Mouse (Mus musculus) hindbrain, embryonic 12.5 days (tissue): ENCODE results near the gene Cela3b. TPM values are rescaled to one million over a fixed set of nuclear protein-coding genes. Genes with fewer than 3 reads are reported as not detected.

Source experiments
- ATAC-seq: fragments of 200-750 bp; cut with Nextera tagmentation; 2 replicates; pipeline ENCODE4 v1.8.0; 2017; ENCODE audit warnings: moderate TSS enrichment; ENCODE audit not compliant: low FRiP score
- H3K27ac ChIP-seq: fragments of 300-500 bp; sonication (generic); 2 replicates; pipeline ENCODE4 v1.5.1; 2016; ENCODE audit warnings: mild to moderate bottlenecking
- H3K27me3 ChIP-seq: fragments of 300-500 bp; sonication (generic); 2 replicates; pipeline ENCODE4 v1.6.1; 2016; ENCODE audit warnings: mild to moderate bottlenecking
- H3K36me3 ChIP-seq: fragments of 300-500 bp; sonication (generic); 2 replicates; pipeline ENCODE4 v1.6.1; 2016; ENCODE audit warnings: mild to moderate bottlenecking
- H3K4me1 ChIP-seq: fragments of 300-500 bp; sonication (generic); 2 replicates; pipeline ENCODE4 v1.6.1; 2016
- H3K4me2 ChIP-seq: fragments of 300-500 bp; sonication (generic); replicated peaks from 2 replicates; pipeline ENCODE4 v1.6.1; 2016; ENCODE audit warnings: mild to moderate bottlenecking
- H3K4me3 ChIP-seq: fragments of 300-500 bp; sonication (generic); 2 replicates; pipeline ENCODE4 v1.5.1; 2016; ENCODE audit warnings: mild to moderate bottlenecking
- H3K9ac ChIP-seq: fragments of 300-500 bp; sonication (generic); 2 replicates; pipeline ENCODE4 v1.6.1; 2016; ENCODE audit warnings: mild to moderate bottlenecking, moderate library complexity
- H3K9me3 ChIP-seq: fragments of 300-500 bp; sonication (generic); replicated peaks from 2 replicates; pipeline ENCODE4 v1.6.1; 2016; ENCODE audit warnings: mild to moderate bottlenecking
- WGBS: fragments of 180-500 bp; shearing (Covaris S2); methylation state at CpG from one replicate; pipeline ENCODE4 v1.1.7; 2016; 5-methylcytosine and 5-hydroxymethylcytosine counted together
- polyA plus RNA-seq: library from polyadenylated mRNA; unstranded; fragments of >200 nt; fragmentation: Nextera tagmentation; extraction: Ambion mirVana; gene quantifications from 2 replicates; pipeline ENCODE4 v1.2.1, GENCODE M21; 2016

The Cela3b gene
- polyA plus RNA-seq, 1 experiment from 2014 or later: not detected

GRCm38 (mm10) chr4:137458861-137459260 is 28.5 kb upstream of the Cela3b start:
- Histone ChIP-seq H3K4me2 (no peak overlapping the region), H3K9me3 (no peaks in the 10 kb centered on the region), H3K27ac (no peak overlapping the region), H3K4me3 (no peak overlapping the region), H3K27me3 (no peaks in the 10 kb centered on the region), H3K4me1 (no peaks in the 10 kb centered on the region), H3K9ac (no peak overlapping the region), H3K36me3 (no peaks in the 10 kb centered on the region)
- 63% methylated on average over 5 of the region's 5 CpGs for WGBS
- no peak for ATAC-seq

- Histone ChIP-seq H3K9ac (no peak overlapping the region), H3K4me3 (no peak overlapping the region), H3K9me3 (no peaks in the 10 kb centered on the region), H3K27ac (no peak overlapping the region), H3K36me3 (no peaks in the 10 kb centered on the region), H3K4me1 (no peaks in the 10 kb centered on the region), H3K27me3 (no peaks in the 10 kb centered on the region), H3K4me2 (no peak overlapping the region)
- ATAC-seq: no peak
- WGBS: 90% methylated on average over 9 of the region's 9 CpGs
Measured at GRCm38 (mm10) chr4:137458310-137458709, 28.0 kb upstream of the Cela3b start.

- Histone ChIP-seq H3K27me3 (no peaks in the 10 kb centered on the region), H3K4me3 (no peak overlapping the region), H3K4me1 (no peaks in the 10 kb centered on the region), H3K9ac (no peak overlapping the region), H3K4me2 (no peak overlapping the region), H3K9me3 (no peaks in the 10 kb centered on the region), H3K36me3 (no peaks in the 10 kb centered on the region), H3K27ac (no peak overlapping the region)
- ATAC-seq: no peak
- 81% methylated on average over 4 of the region's 4 CpGs for whole genome bisulfite sequencing
Measured at GRCm38 (mm10) chr4:137457292-137457691, 27.0 kb upstream of the Cela3b start.

GRCm38 (mm10) chr4:137456581-137456980 is 26.2 kb upstream of the Cela3b start:
- no peak for ATAC-seq
- H3K9ac ChIP-seq: no peak overlapping the region
- no peak overlapping the region for H3K4me3 ChIP-seq
- H3K27ac ChIP-seq: no peak overlapping the region
- no peaks in the 10 kb centered on the region for H3K9me3 ChIP-seq
- H3K27me3 ChIP-seq: no peaks in the 10 kb centered on the region
- H3K36me3 ChIP-seq: no peaks in the 10 kb centered on the region
- no peaks in the 10 kb centered on the region for H3K4me1 ChIP-seq
- WGBS: 92% methylated on average over 12 of the region's 12 CpGs
- no peak overlapping the region for H3K4me2 ChIP-seq

GRCm38 (mm10) chr4:137454582-137454981 is 24.2 kb upstream of the Cela3b start:
- no peak overlapping the region for H3K27ac ChIP-seq
- H3K4me3 ChIP-seq: no peak overlapping the region
- H3K4me1 ChIP-seq: no peaks in the 10 kb centered on the region
- WGBS: 89% methylated on average over 14 of the region's 14 CpGs
- H3K36me3 ChIP-seq: no peaks in the 10 kb centered on the region
- H3K9ac ChIP-seq: no peak overlapping the region
- no peaks in the 10 kb centered on the region for H3K9me3 ChIP-seq
- no peaks in the 10 kb centered on the region for H3K27me3 ChIP-seq
- ATAC-seq: no peak
- H3K4me2 ChIP-seq: no peak overlapping the region

GRCm38 (mm10) chr4:137453234-137453767 is 23.0 kb upstream of the Cela3b start, which contains the start of gene 1700013G24Rik:
Gene 1700013G24Rik (plus strand): TSS chr4:137453284.
- no peak within 1 kb of the TSS for H3K4me2 ChIP-seq
- H3K27me3 ChIP-seq: no peaks in the 10 kb centered on the region
- H3K4me1 ChIP-seq: peaks cover 4% of the 10 kb centered on the region; the same call in 1 of the 2 replicates
- H3K27ac ChIP-seq: no peak within 1 kb of the TSS
- WGBS: 82% methylated on average over 8 of the region's 8 CpGs
- ATAC-seq: no peak
- H3K36me3 ChIP-seq: no peaks in the 10 kb centered on the region
- no peaks in the 10 kb centered on the region for H3K9me3 ChIP-seq
- no peak within 1 kb of the TSS for H3K4me3 ChIP-seq
- no peak within 1 kb of the TSS for H3K9ac ChIP-seq

- Histone ChIP-seq H3K9ac (no peak overlapping the region), H3K4me2 (no peak overlapping the region), H3K27me3 (no peaks in the 10 kb centered on the region), H3K9me3 (no peaks in the 10 kb centered on the region), H3K4me3 (no peak overlapping the region), H3K4me1 (peaks cover 7% of the 10 kb centered on the region; the same call in 1 of the 2 replicates), H3K36me3 (no peaks in the 10 kb centered on the region), H3K27ac (no peak overlapping the region)
- no peak for ATAC-seq
- 90% methylated on average over 6 of the region's 6 CpGs for WGBS
Measured at GRCm38 (mm10) chr4:137452190-137452589, 21.9 kb upstream of the Cela3b start.

GRCm38 (mm10) chr4:137449715-137450114 is 19.4 kb upstream of the Cela3b start:
- no peak overlapping the region for H3K27ac ChIP-seq
- 82% methylated on average over 10 of the region's 10 CpGs for WGBS
- ATAC-seq: no peak

GRCm38 (mm10) chr4:137449132-137449531 is 18.8 kb upstream of the Cela3b start:
- WGBS: 88% methylated on average over 2 of the region's 2 CpGs

More at GRCm38 (mm10) chr4:137449715-137450114, 19.4 kb upstream of the Cela3b start:
- H3K36me3 ChIP-seq: no peaks in the 10 kb centered on the region
- H3K9ac ChIP-seq: no peak overlapping the region
- no peaks in the 10 kb centered on the region for H3K9me3 ChIP-seq
- no peaks in the 10 kb centered on the region for H3K27me3 ChIP-seq
- peaks cover 7% of the 10 kb centered on the region; the same call in 1 of the 2 replicates for H3K4me1 ChIP-seq
- H3K4me3 ChIP-seq: no peak overlapping the region
- H3K4me2 ChIP-seq: no peak overlapping the region

GRCm38 (mm10) chr4:137448641-137449040 is 18.3 kb upstream of the Cela3b start:
- Histone ChIP-seq H3K9me3 (no peaks in the 10 kb centered on the region), H3K4me2 (no peak overlapping the region), H3K9ac (no peak overlapping the region), H3K4me3 (no peak overlapping the region), H3K36me3 (no peaks in the 10 kb centered on the region), H3K27ac (no peak overlapping the region), H3K4me1 (peaks cover 7% of the 10 kb centered on the region; the same call in 1 of the 2 replicates), H3K27me3 (no peaks in the 10 kb centered on the region)
- WGBS: 69% methylated on average over 2 of the region's 2 CpGs
- no peak for ATAC-seq

More at GRCm38 (mm10) chr4:137449132-137449531, 18.8 kb upstream of the Cela3b start:
- no peaks in the 10 kb centered on the region for H3K27me3 ChIP-seq
- H3K4me3 ChIP-seq: no peak overlapping the region
- H3K4me1 ChIP-seq: peaks cover 7% of the 10 kb centered on the region; the same call in 1 of the 2 replicates
- H3K27ac ChIP-seq: no peak overlapping the region
- ATAC-seq: no peak
- no peaks in the 10 kb centered on the region for H3K9me3 ChIP-seq
- no peaks in the 10 kb centered on the region for H3K36me3 ChIP-seq
- H3K4me2 ChIP-seq: no peak overlapping the region
- H3K9ac ChIP-seq: no peak overlapping the region

GRCm38 (mm10) chr4:137448197-137448596 is 17.9 kb upstream of the Cela3b start:
- no peak for ATAC-seq
- 54% methylated on average over 6 of the region's 6 CpGs for WGBS
- Histone ChIP-seq H3K36me3 (no peaks in the 10 kb centered on the region), H3K4me1 (peaks cover 7% of the 10 kb centered on the region; the same call in 1 of the 2 replicates), H3K4me3 (no peak overlapping the region), H3K9ac (no peak overlapping the region), H3K4me2 (no peak overlapping the region), H3K9me3 (no peaks in the 10 kb centered on the region), H3K27ac (no peak overlapping the region), H3K27me3 (no peaks in the 10 kb centered on the region)

GRCm38 (mm10) chr4:137447363-137448196 is 17.2 kb upstream of the Cela3b start:
- H3K27ac ChIP-seq: no peak overlapping the region
- 63% methylated on average over 7 of the region's 7 CpGs for WGBS
- H3K4me2 ChIP-seq: no peak overlapping the region
- no peaks in the 10 kb centered on the region for H3K36me3 ChIP-seq
- H3K4me1 ChIP-seq: peaks cover 7% of the 10 kb centered on the region; the same call in 1 of the 2 replicates
- no peaks in the 10 kb centered on the region for H3K9me3 ChIP-seq
- H3K4me3 ChIP-seq: no peak overlapping the region
- no peaks in the 10 kb centered on the region for H3K27me3 ChIP-seq
- no peak for ATAC-seq
- no peak overlapping the region for H3K9ac ChIP-seq
